Mouse (Mus musculus) liver, embryonic 18 days (tissue): ENCODE data around the gene Nle1. TPM values are rescaled to one million over a fixed set of nuclear protein-coding genes. Genes with fewer than 3 reads are reported as not detected.

Experiments
- polyA plus RNA-seq: library from polyadenylated mRNA; depleted of rRNA; stranded (reverse); fragments of >200 nt; gene quantifications from 2 replicates; pipeline ENCODE4 v1.2.3, GENCODE M21; 2012; rRNA removed

The Nle1 gene
- polyA plus RNA-seq = 16.0 and 19.2 TPM in 2 replicates

GRCm38 (mm10) chr11:82907651-82908607, at the start of gene Nle1:
Gene Nle1, minus strand, starts transcription at chr11:82908411.

GRCm38 (mm10) chr11:82950736-82951481, 42.7 kb upstream of the Nle1 start, which contains the start of gene Slfn5:
Gene Slfn5, plus strand, starts transcription at chr11:82951349.

GRCm38 (mm10) chr11:82910250-82910649, 2.0 kb upstream of the Nle1 start, which contains the start of gene Unc45b:
Gene Unc45b, plus strand, starts transcription at chr11:82910550.

GRCm38 (mm10) chr11:82891936-82892335, 16.3 kb downstream of the Nle1 start, which contains the start of gene Fndc8:
Gene Fndc8, plus strand, starts transcription at chr11:82892124.

GRCm38 (mm10) chr11:82890342-82890762, 17.9 kb downstream of the Nle1 start, which contains the start of gene Rad51d:
Gene Rad51d, minus strand, starts transcription at chr11:82890614.

GRCm38 (mm10) chr11:82871031-82871446, 37.2 kb downstream of the Nle1 start, which contains the start of gene Rffl:
Gene Rffl, minus strand, starts transcription at chr11:82871210.

Other genes with a start within 250 kb of the Nle1 start
- 0.11 and 0.12 TPM in 2 replicates for gene Cct6b, start 144.1 kb downstream of the Nle1 start, polyA plus RNA-seq
- gene Zfp830, start 144.1 kb downstream of the Nle1 start, polyA plus RNA-seq = 8.4 and 9.5 TPM in 2 replicates
- gene Lig3, start 127.3 kb downstream of the Nle1 start, polyA plus RNA-seq = 7.6 and 7.8 TPM in 2 replicates
- 12.2 and 13.8 TPM in 2 replicates for gene Rffl, start 37.2 kb downstream of the Nle1 start, polyA plus RNA-seq
- gene Rad51d, start 17.8 kb downstream of the Nle1 start, polyA plus RNA-seq = 3.4 TPM in 2 replicates
- gene Fndc8, start 16.3 kb downstream of the Nle1 start, polyA plus RNA-seq = 0.15 and 0.18 TPM in 2 replicates
- gene Unc45b, start 2.1 kb upstream of the Nle1 start, polyA plus RNA-seq = 0.72 and 0.78 TPM in 2 replicates
- 4.9 and 5.2 TPM in 2 replicates for gene Slfn5, start 42.9 kb upstream of the Nle1 start, polyA plus RNA-seq
- 1.9 and 2.2 TPM in 2 replicates for gene Slfn9, start 83.4 kb upstream of the Nle1 start, polyA plus RNA-seq
- gene Slfn8, start 112.4 kb upstream of the Nle1 start, polyA plus RNA-seq = 1.8 and 2.0 TPM in 2 replicates
- gene Slfn2, start 156.7 kb upstream of the Nle1 start, polyA plus RNA-seq = 18.0 and 19.1 TPM in 2 replicates
- 6.7 and 7.1 TPM in 2 replicates for gene Slfn1, start 208.4 kb upstream of the Nle1 start, polyA plus RNA-seq